Mouse (Mus musculus): ENCODE measurements at regions not wholly inside any gene's neighbourhood (a gene's known extent, or its start where the extent isn't known, plus 50 kb on each side); places are given as distances from the start of the nearest gene placed in this dataset.

- no peak for DNase-seq (ENCODE audit: low spot score)
These were observed 167.1 kb downstream of the Fam169b start for GRCm38 (mm10) chr7:68440661-68441150.

GRCm38 (mm10) chr7:68428946-68429345 is 155.3 kb downstream of the Fam169b start:
- DNase-seq (ENCODE audit: low spot score), result no peak

- DNase-seq (ENCODE audit: low spot score), result no peak
These were observed 142.3 kb downstream of the Fam169b start for GRCm38 (mm10) chr7:68415890-68416289.

DNA sequence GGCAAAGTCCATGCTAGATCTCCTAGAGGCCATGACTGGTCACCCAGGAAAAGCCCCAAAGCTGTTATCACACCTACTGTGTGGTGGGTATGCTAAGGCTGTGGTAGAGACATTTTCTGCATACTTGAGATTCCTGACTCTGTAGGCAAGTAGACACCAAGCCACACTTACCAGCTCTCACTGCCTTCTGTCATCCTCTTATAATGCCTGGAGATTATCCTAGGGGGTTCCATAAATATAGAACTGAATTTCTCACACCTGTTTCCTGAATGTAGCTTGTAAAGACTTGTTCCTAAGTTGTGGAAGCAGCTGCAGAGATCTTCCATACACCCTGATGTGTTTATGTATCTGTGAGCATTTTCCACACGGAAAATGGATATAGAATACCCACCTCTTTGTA is 139.1 kb downstream of the Fam169b start:
- no peak for DNase-seq (ENCODE audit: low spot score)

Data from yolk sac, embryonic 10.5 days (tissue).